Comparison of ENCODE assay signal across 15 mouse cellular contexts in the genomic region with DNA sequence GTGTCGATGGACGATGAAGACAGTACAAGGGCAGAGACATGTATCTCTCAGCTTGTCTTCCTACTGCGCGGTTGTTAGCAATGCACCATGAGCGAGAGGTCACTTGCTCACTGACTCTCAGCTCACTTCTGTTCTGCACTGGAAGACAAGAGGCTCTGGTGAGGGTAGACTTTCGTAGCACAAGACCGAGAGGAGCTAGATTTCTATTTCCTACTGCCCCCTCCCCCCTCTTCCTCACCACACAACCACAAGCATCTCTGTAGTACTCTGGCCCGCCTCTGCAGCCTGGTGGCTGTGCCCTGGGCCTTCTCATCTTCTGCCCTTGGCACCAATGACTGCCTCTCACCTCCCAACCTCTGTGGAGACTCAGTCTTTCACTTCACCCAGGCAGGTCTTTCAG. TPM values are rescaled to one million over a fixed set of nuclear protein-coding genes. Genes with fewer than 3 reads are reported as not detected.
DNase-seq lines count a peak whose midpoint lies in the region; ATAC-seq lines count a peak whose summit lies in the region.
"Had no signal": no experiment of that assay in that cellular context is flagged by ENCODE, and none has a peak within 500 bp of the region (broad histone marks: within the 10 kb centered on the region; RNA-seq: fewer than 3 reads in every experiment).

No protein-coding gene starts in this region.

- H3K4me1 ChIP-seq in heart, embryonic 14.5 days (ENCODE audit: control insufficient read depth in 2 of 2, insufficient read depth in 2 of 2, low read length in 2 of 2): peaks cover 35 to 66% of the 10 kb centered on the region in 2 experiments
- peaks cover 48% of the 10 kb centered on the region for H3K4me1 ChIP-seq in embryonic facial prominence, embryonic 14.5 days (ENCODE audit: control insufficient read depth, insufficient read depth, low read length)
- peaks cover 30% of the 10 kb centered on the region for H3K4me1 ChIP-seq in forebrain, embryonic 15.5 days

- H3K4me3 ChIP-seq in heart, embryonic 14.5 days (ENCODE audit: control insufficient read depth in 1 of 2, insufficient read depth in 1 of 2, low read depth in 1 of 2, low read length in 2 of 2): no peak overlapping the region
- H3K4me3 ChIP-seq in embryonic facial prominence, embryonic 14.5 days (ENCODE audit: low read depth, low read length): no peak overlapping the region
- H3K4me3 ChIP-seq in forebrain, embryonic 15.5 days: no peak overlapping the region
- H3K4me3 ChIP-seq: forebrain, embryonic 12.5 days; midbrain, embryonic 12.5 days had no signal

- ATAC-seq in heart, embryonic 14.5 days (ENCODE audit: insufficient number of reproducible peaks, insufficient read depth, low FRiP score, low read depth): no peak
- ATAC-seq in embryonic facial prominence, embryonic 14.5 days (ENCODE audit: low read depth): no peak
- ATAC-seq in forebrain, embryonic 15.5 days (replicated peaks): no peak

- H3K9me3 ChIP-seq in heart, embryonic 14.5 days (ENCODE audit: control insufficient read depth, low read length): peaks cover 3% of the 10 kb centered on the region
- no peaks in the 10 kb centered on the region for H3K9me3 ChIP-seq in embryonic facial prominence, embryonic 14.5 days (ENCODE audit: control insufficient read depth, low read length)
- H3K9me3 ChIP-seq in forebrain, embryonic 15.5 days: no peaks in the 10 kb centered on the region
- H3K9me3 ChIP-seq: forebrain, embryonic 12.5 days; midbrain, embryonic 12.5 days had no signal

- peaks cover 43% of the 10 kb centered on the region for H3K36me3 ChIP-seq in heart, embryonic 14.5 days (ENCODE audit: control insufficient read depth, insufficient read depth, low read length)
- H3K36me3 ChIP-seq in embryonic facial prominence, embryonic 14.5 days (ENCODE audit: control insufficient read depth, insufficient read depth, low read length): peaks cover 35% of the 10 kb centered on the region
- H3K36me3 ChIP-seq in forebrain, embryonic 15.5 days: no peaks in the 10 kb centered on the region

- H3K27me3 ChIP-seq in heart, embryonic 14.5 days (ENCODE audit: control insufficient read depth, insufficient read depth, low read length): no peaks in the 10 kb centered on the region
- H3K27me3 ChIP-seq in embryonic facial prominence, embryonic 14.5 days (replicated peaks; ENCODE audit: control insufficient read depth, insufficient read depth, low read length): no peaks in the 10 kb centered on the region
- no peaks in the 10 kb centered on the region for H3K27me3 ChIP-seq in forebrain, embryonic 15.5 days
- H3K27me3 ChIP-seq: forebrain, embryonic 12.5 days; midbrain, embryonic 12.5 days had no signal

- intact Hi-C loops in heart, postnatal 14 days (cut with DNase I): no loop called here

- H3K27ac ChIP-seq in heart, embryonic 14.5 days (replicated peaks in 1 of 2; ENCODE audit: control insufficient read depth in 1 of 2, insufficient read depth in 1 of 2, low read depth in 2 of 2, low read length in 2 of 2): peak overlapping the region; percentile 63 to 68
- H3K27ac ChIP-seq in embryonic facial prominence, embryonic 14.5 days (replicated peaks; ENCODE audit: low read depth, low read length): peak overlapping the region; percentile 62
- no peak overlapping the region for H3K27ac ChIP-seq in forebrain, embryonic 15.5 days (replicated peaks)
- H3K27ac ChIP-seq: forebrain, embryonic 12.5 days; midbrain, embryonic 12.5 days had no signal

- peak overlapping the region; percentile 48; the same call in 1 of the 2 replicates for H3K9ac ChIP-seq in heart, embryonic 14.5 days (ENCODE audit: low read length)
- H3K9ac ChIP-seq in embryonic facial prominence, embryonic 14.5 days (ENCODE audit: low read depth, low read length): no peak overlapping the region
- no peak overlapping the region for H3K9ac ChIP-seq in forebrain, embryonic 15.5 days (replicated peaks)
- H3K9ac ChIP-seq: forebrain, embryonic 12.5 days; midbrain, embryonic 12.5 days had no signal

- 0 out of 2 replicates have a peak overlapping the region, but pooled peaks have one; percentile 97 for H3K4me2 ChIP-seq in heart, embryonic 14.5 days (ENCODE audit: low read length)
- H3K4me2 ChIP-seq in embryonic facial prominence, embryonic 14.5 days (ENCODE audit: low read depth, low read length): no peak overlapping the region
- H3K4me2 ChIP-seq in forebrain, embryonic 15.5 days (replicated peaks): no peak overlapping the region
- H3K4me2 ChIP-seq: forebrain, embryonic 12.5 days; liver, embryonic 11.5 days; midbrain, embryonic 12.5 days had no signal

- no peak for DNase-seq in heart, postnatal 14 days
- peak; percentile 77 for DNase-seq in CD4-positive, CD25-positive, alpha-beta regulatory T cell, adult 2 months (ENCODE audit: low read depth, low spot score)
- peak; percentile 34 for DNase-seq in embryonic facial prominence, embryonic 14.5 days (ENCODE audit: low spot score)
- DNase-seq in naive thymus-derived CD4-positive, alpha-beta T cell, adult 2 months (ENCODE audit: low read depth): peak; percentile 79
- no peak for DNase-seq in frontal cortex, postnatal 14 days (ENCODE audit: low spot score in 2 of 2)
- no peak for DNase-seq in layer of hippocampus, postnatal 36 days
- DNase-seq: cerebellum, postnatal 10 days; heart, postnatal 36 days; kidney, adult 11 months; right cerebral cortex, postnatal 4 days had no signal

- WGBS in heart, embryonic 14.5 days: 46% methylated on average over 8 of the region's 8 CpGs
- 74% methylated on average over 8 of the region's 8 CpGs for WGBS in embryonic facial prominence, embryonic 14.5 days
- 91% methylated on average over 8 of the region's 8 CpGs for WGBS in forebrain, embryonic 15.5 days

RNA-seq across cellular contexts. Expression of a gene that starts 5.4 kb away (rescaled TPM):
- polyA plus RNA-seq in heart, embryonic 14.5 days (2014; fragmentation: Nextera tagmentation; extraction: Ambion mirVana): 85.9 and 92.3 TPM in 2 replicates
- total RNA-seq in heart, postnatal 14 days (2021): 10 to 100 TPM; 27.7 to 33.0 TPM
- 62.9 and 75.4 TPM in 2 replicates for polyA plus RNA-seq in embryonic facial prominence, embryonic 14.5 days (2014; fragmentation: Nextera tagmentation; extraction: Ambion mirVana)
- 30.9 TPM in 2 replicates for polyA plus RNA-seq in forebrain, embryonic 15.5 days (2015; fragmentation: Nextera tagmentation; extraction: Ambion mirVana)
- total RNA-seq in layer of hippocampus, postnatal 36 days (2021): 10 to 100 TPM; 72.7 to 74.2 TPM

Comparison
In these comparisons a context has a peak if more than half of its experiments do, and no peak if none do; other contexts are left out.
1. DNase-seq: peak in CD4-positive, CD25-positive, alpha-beta regulatory T cell, adult 2 months (single experiment), embryonic facial prominence, embryonic 14.5 days (single experiment) and naive thymus-derived CD4-positive, alpha-beta T cell, adult 2 months (single experiment); none in heart, postnatal 14 days (0 of 2), frontal cortex, postnatal 14 days (0 of 2) and layer of hippocampus, postnatal 36 days (0 of 2).